Mouse (Mus musculus): ENCODE results near the gene Nanos2. TPM values are rescaled to one million over a fixed set of nuclear protein-coding genes. Genes with fewer than 3 reads are reported as not detected.
A peak's percentile ranks its signal among the peaks of the same experiment; 100 is the strongest.

Nanos2 gene
- polyA plus RNA-seq, 1 experiment from 2014 or later: 0.18 TPM

- H3K27ac ChIP-seq (ENCODE audit: low read depth, low read length): no peak overlapping the region
- H3K36me3 ChIP-seq (ENCODE audit: control insufficient read depth, insufficient read depth, low read length): no peaks in the 10 kb centered on the region
- no peaks in the 10 kb centered on the region for H3K9me3 ChIP-seq (replicated peaks; ENCODE audit: control insufficient read depth, low read length)
- H3K27me3 ChIP-seq (replicated peaks; ENCODE audit: control insufficient read depth, insufficient read depth, low read length): peaks cover 21% of the 10 kb centered on the region
- WGBS: 91% methylated on average over 7 of the region's 7 CpGs
- no peak overlapping the region for H3K4me3 ChIP-seq (ENCODE audit: low read depth, low read length)
- no peak for DNase-seq (ENCODE audit: low spot score)
- no peak overlapping the region for H3K9ac ChIP-seq (ENCODE audit: low read length)
- H3K4me2 ChIP-seq (ENCODE audit: low read length): no peak overlapping the region
- no peaks in the 10 kb centered on the region for H3K4me1 ChIP-seq (ENCODE audit: control insufficient read depth, insufficient read depth, low read length)
- no peak for ATAC-seq
Measured at GRCm38 (mm10) chr7:19017909-19018308, 30.7 kb downstream of the Nanos2 start.

GRCm38 (mm10) chr7:19021048-19021447, 33.8 kb downstream of the Nanos2 start:
- H3K27me3 ChIP-seq (replicated peaks; ENCODE audit: control insufficient read depth, insufficient read depth, low read length): peaks cover 30% of the 10 kb centered on the region
- ATAC-seq: no peak
- H3K4me2 ChIP-seq (ENCODE audit: low read length): no peak overlapping the region
- H3K9me3 ChIP-seq (replicated peaks; ENCODE audit: control insufficient read depth, low read length): no peaks in the 10 kb centered on the region
- no peaks in the 10 kb centered on the region for H3K36me3 ChIP-seq (ENCODE audit: control insufficient read depth, insufficient read depth, low read length)
- H3K9ac ChIP-seq (ENCODE audit: low read length): no peak overlapping the region
- no peak overlapping the region for H3K4me3 ChIP-seq (ENCODE audit: low read depth, low read length)
- WGBS: 23% methylated on average over 8 of the region's 8 CpGs
- no peak for DNase-seq (ENCODE audit: low spot score)
- peaks cover 4% of the 10 kb centered on the region; the same call in 1 of the 2 replicates for H3K4me1 ChIP-seq (ENCODE audit: control insufficient read depth, insufficient read depth, low read length)
- H3K27ac ChIP-seq (ENCODE audit: low read depth, low read length): no peak overlapping the region

GRCm38 (mm10) chr7:19022189-19022958, 35.2 kb downstream of the Nanos2 start:
- Histone ChIP-seq H3K4me2 (ENCODE audit: low read length) (no peak overlapping the region), H3K9ac (ENCODE audit: low read length) (no peak overlapping the region), H3K27me3 (replicated peaks; ENCODE audit: control insufficient read depth, insufficient read depth, low read length) (peaks cover 30% of the 10 kb centered on the region), H3K36me3 (ENCODE audit: control insufficient read depth, insufficient read depth, low read length) (no peaks in the 10 kb centered on the region), H3K9me3 (replicated peaks; ENCODE audit: control insufficient read depth, low read length) (no peaks in the 10 kb centered on the region), H3K27ac (ENCODE audit: low read depth, low read length) (no peak overlapping the region), H3K4me3 (ENCODE audit: low read depth, low read length) (no peak overlapping the region), H3K4me1 (ENCODE audit: control insufficient read depth, insufficient read depth, low read length) (peaks cover 4% of the 10 kb centered on the region; the same call in 1 of the 2 replicates)
- ATAC-seq: no peak
- WGBS: 67% methylated on average over 18 of the region's 18 CpGs
- DNase-seq (ENCODE audit: low spot score): no peak

GRCm38 (mm10) chr7:19023357-19023814, 36.2 kb downstream of the Nanos2 start, which contains the start of gene Foxa3:
Gene Foxa3, minus strand, starts transcription at chr7:19023538.
- Histone ChIP-seq H3K9me3 (replicated peaks; ENCODE audit: control insufficient read depth, low read length) (no peaks in the 10 kb centered on the region), H3K27me3 (replicated peaks; ENCODE audit: control insufficient read depth, insufficient read depth, low read length) (peaks cover 30% of the 10 kb centered on the region), H3K4me2 (ENCODE audit: low read length) (peak within 1 kb of the TSS; percentile 87), H3K9ac (ENCODE audit: low read length) (peak within 1 kb of the TSS; percentile 92), H3K36me3 (ENCODE audit: control insufficient read depth, insufficient read depth, low read length) (0 out of 2 replicates have a peak, but pooled peaks cover under 1% of the 10 kb centered on the region), H3K27ac (ENCODE audit: low read depth, low read length) (peak within 1 kb of the TSS; percentile 23; the same call in 1 of the 2 replicates), H3K4me1 (ENCODE audit: control insufficient read depth, insufficient read depth, low read length) (peaks cover 4% of the 10 kb centered on the region; the same call in 1 of the 2 replicates), H3K4me3 (ENCODE audit: low read depth, low read length) (peak within 1 kb of the TSS; percentile 87)
- ATAC-seq (peak; percentile 11), DNase-seq (ENCODE audit: low spot score) (no peak)
- 3% methylated on average over 29 of the region's 30 CpGs for WGBS

GRCm38 (mm10) chr7:19024096-19024506, 36.9 kb downstream of the Nanos2 start, which contains the start of gene Sympk:
Gene Sympk, plus strand, starts transcription at chr7:19024377.
- Histone ChIP-seq H3K4me1 (ENCODE audit: control insufficient read depth, insufficient read depth, low read length) (peaks cover 4% of the 10 kb centered on the region; the same call in 1 of the 2 replicates), H3K4me3 (ENCODE audit: low read depth, low read length) (peak within 1 kb of the TSS; percentile 87), H3K9me3 (replicated peaks; ENCODE audit: control insufficient read depth, low read length) (no peaks in the 10 kb centered on the region), H3K27me3 (replicated peaks; ENCODE audit: control insufficient read depth, insufficient read depth, low read length) (peaks cover 30% of the 10 kb centered on the region), H3K4me2 (ENCODE audit: low read length) (peak within 1 kb of the TSS; percentile 87), H3K27ac (ENCODE audit: low read depth, low read length) (peak within 1 kb of the TSS; percentile 23), H3K36me3 (ENCODE audit: control insufficient read depth, insufficient read depth, low read length) (peaks cover 8% of the 10 kb centered on the region), H3K9ac (ENCODE audit: low read length) (peak within 1 kb of the TSS; percentile 92)
- ATAC-seq: peak; percentile 97
- WGBS: under 1% methylated on average over 50 of the region's 50 CpGs
- DNase-seq (ENCODE audit: low spot score): peak; percentile 98

- H3K36me3 ChIP-seq (ENCODE audit: control insufficient read depth, insufficient read depth, low read length): peaks cover 14% of the 10 kb centered on the region
- peaks cover 30% of the 10 kb centered on the region for H3K27me3 ChIP-seq (replicated peaks; ENCODE audit: control insufficient read depth, insufficient read depth, low read length)
- H3K9ac ChIP-seq (ENCODE audit: low read length): peak overlapping the region; percentile 92
- peaks cover 4% of the 10 kb centered on the region; the same call in 1 of the 2 replicates for H3K4me1 ChIP-seq (ENCODE audit: control insufficient read depth, insufficient read depth, low read length)
- H3K9me3 ChIP-seq (replicated peaks; ENCODE audit: control insufficient read depth, low read length): no peaks in the 10 kb centered on the region
- DNase-seq (ENCODE audit: low spot score) (peak; percentile 11), ATAC-seq (peak; percentile 71)
- peak overlapping the region; percentile 87 for H3K4me2 ChIP-seq (ENCODE audit: low read length)
- WGBS: 3% methylated on average over 26 of the region's 36 CpGs
- peak overlapping the region; percentile 23 for H3K27ac ChIP-seq (ENCODE audit: low read depth, low read length)
- peak overlapping the region; percentile 87 for H3K4me3 ChIP-seq (ENCODE audit: low read depth, low read length)
Measured at GRCm38 (mm10) chr7:19024581-19025255, 37.5 kb downstream of the Nanos2 start.

GRCm38 (mm10) chr7:19028067-19028466, 40.9 kb downstream of the Nanos2 start:
- ATAC-seq: no peak
- Histone ChIP-seq H3K36me3 (ENCODE audit: control insufficient read depth, insufficient read depth, low read length) (peaks cover 45% of the 10 kb centered on the region), H3K4me1 (ENCODE audit: control insufficient read depth, insufficient read depth, low read length) (peaks cover 4% of the 10 kb centered on the region; the same call in 1 of the 2 replicates), H3K27ac (ENCODE audit: low read depth, low read length) (no peak overlapping the region), H3K4me2 (ENCODE audit: low read length) (no peak overlapping the region), H3K9me3 (replicated peaks; ENCODE audit: control insufficient read depth, low read length) (no peaks in the 10 kb centered on the region), H3K9ac (ENCODE audit: low read length) (no peak overlapping the region), H3K4me3 (ENCODE audit: low read depth, low read length) (no peak overlapping the region), H3K27me3 (replicated peaks; ENCODE audit: control insufficient read depth, insufficient read depth, low read length) (peaks cover 8% of the 10 kb centered on the region)
- DNase-seq (ENCODE audit: low spot score): no peak

- no peaks in the 10 kb centered on the region for H3K27me3 ChIP-seq (replicated peaks; ENCODE audit: control insufficient read depth, insufficient read depth, low read length)
- H3K4me3 ChIP-seq (ENCODE audit: low read depth, low read length): no peak overlapping the region
- 68% methylated on average over 6 of the region's 6 CpGs for WGBS
- DNase-seq (ENCODE audit: low spot score) (peak; percentile 57), ATAC-seq (0 out of 2 replicates have a peak, but pooled peaks have one; percentile 10)
- H3K36me3 ChIP-seq (ENCODE audit: control insufficient read depth, insufficient read depth, low read length): peaks cover 53% of the 10 kb centered on the region
- H3K9me3 ChIP-seq (replicated peaks; ENCODE audit: control insufficient read depth, low read length): no peaks in the 10 kb centered on the region
- H3K27ac ChIP-seq (ENCODE audit: low read depth, low read length): no peak overlapping the region
- H3K4me1 ChIP-seq (ENCODE audit: control insufficient read depth, insufficient read depth, low read length): peaks cover 4% of the 10 kb centered on the region; the same call in 1 of the 2 replicates
- no peak overlapping the region for H3K9ac ChIP-seq (ENCODE audit: low read length)
- H3K4me2 ChIP-seq (ENCODE audit: low read length): no peak overlapping the region
Measured at GRCm38 (mm10) chr7:19029084-19029653, 42.0 kb downstream of the Nanos2 start.

Measured in forebrain, embryonic 14.5 days (tissue).